In genomic region chr13:46135411-46135810, GRCm38 (mm10) we compare ENCODE assay signal across 24 mouse cellular contexts.
DNase-seq lines count a peak whose midpoint lies in the region; ATAC-seq and TF ChIP-seq lines count a peak whose summit lies in the region.
"Had no signal": no experiment of that assay in that cellular context is flagged by ENCODE, and none has a peak within 500 bp of the region (broad histone marks: within the 10 kb centered on the region; RNA-seq: fewer than 3 reads in every experiment).

No protein-coding gene starts in this region.

- no peaks in the 10 kb centered on the region for H3K4me1 ChIP-seq in heart, embryonic 12.5 days (replicated peaks)
- H3K4me1 ChIP-seq in liver, adult 2 months (ENCODE audit: control insufficient read depth, insufficient read depth, low read length), result no peaks in the 10 kb centered on the region
- H3K4me1 ChIP-seq: forebrain, embryonic 10.5 days; forebrain, embryonic 13.5 days; heart, embryonic 15.5 days; hindbrain, embryonic 10.5 days; hindbrain, embryonic 13.5 days had no signal

- peak; percentile 76 for DNase-seq in heart, adult 11 months
- peak; percentile 22 to 28 for DNase-seq in kidney, adult 8-10 months
- no peak for DNase-seq in kidney, adult 18-20 months
- peak; percentile 19 for DNase-seq in liver, adult 2 months (ENCODE audit: extremely low read depth, low read depth, low spot score)
- no peak for DNase-seq in liver
- DNase-seq: adrenal gland, adult 8-10 months; adrenal gland, postnatal 25 days; cerebellum, adult 18-20 months; cerebellum, adult 9-10 months; cerebellum, postnatal 14 days; gastrocnemius, postnatal 10 days; gastrocnemius, postnatal 36 days; heart, postnatal 10 days; heart, postnatal 36 days had no signal

- H3K36me3 ChIP-seq in heart, embryonic 12.5 days, result no peaks in the 10 kb centered on the region
- no peaks in the 10 kb centered on the region for H3K36me3 ChIP-seq in liver, adult 2 months (ENCODE audit: control insufficient read depth, insufficient read depth, low read length)
- H3K36me3 ChIP-seq: forebrain, embryonic 10.5 days; heart, embryonic 15.5 days; hindbrain, embryonic 10.5 days; hindbrain, embryonic 13.5 days had no signal

- no peak overlapping the region for H3K4me3 ChIP-seq in heart, embryonic 12.5 days
- no peak overlapping the region for H3K4me3 ChIP-seq in liver, adult 2 months (ENCODE audit: insufficient read depth, low read depth, low read length)
- H3K4me3 ChIP-seq: forebrain, embryonic 10.5 days; forebrain, embryonic 13.5 days; heart, embryonic 15.5 days; hindbrain, embryonic 10.5 days; hindbrain, embryonic 13.5 days had no signal

- H3K9ac ChIP-seq in heart, embryonic 12.5 days, result no peak overlapping the region
- H3K9ac ChIP-seq in liver, adult 2 months (ENCODE audit: low read depth, low read length), result no peak overlapping the region
- H3K9ac ChIP-seq: forebrain, embryonic 13.5 days; heart, embryonic 15.5 days; hindbrain, embryonic 13.5 days had no signal

- no peaks in the 10 kb centered on the region for H3K79me2 ChIP-seq in liver, adult 2 months (ENCODE audit: control insufficient read depth, insufficient read depth, low read length)

- no peak overlapping the region for H3K27ac ChIP-seq in heart, embryonic 12.5 days (ENCODE audit: poor library complexity, severe bottlenecking)
- H3K27ac ChIP-seq in liver, adult 2 months (replicated peaks; ENCODE audit: insufficient read depth, low read depth, low read length), result no peak overlapping the region
- H3K27ac ChIP-seq: forebrain, embryonic 10.5 days; forebrain, embryonic 13.5 days; heart, embryonic 15.5 days; hindbrain, embryonic 10.5 days; hindbrain, embryonic 13.5 days had no signal

- no peak for ATAC-seq in heart, embryonic 12.5 days (ENCODE audit: insufficient number of reproducible peaks, low FRiP score)
- ATAC-seq: activated CD4-positive, CD25-positive, alpha-beta regulatory T cell, adult 4 months; forebrain, embryonic 13.5 days; forebrain, embryonic 16.5 days; hindbrain, embryonic 16.5 days had no signal

- H3K4me2 ChIP-seq in heart, embryonic 12.5 days, result no peak overlapping the region
- H3K4me2 ChIP-seq: forebrain, embryonic 13.5 days; heart, embryonic 11.5 days; heart, embryonic 15.5 days; hindbrain, embryonic 13.5 days had no signal

- H3K27me3 ChIP-seq in heart, embryonic 12.5 days (replicated peaks), result no peaks in the 10 kb centered on the region; the same call in 1 of the 2 replicates
- H3K27me3 ChIP-seq in liver, adult 2 months (ENCODE audit: control insufficient read depth, insufficient read depth, low read length), result no peaks in the 10 kb centered on the region
- H3K27me3 ChIP-seq: forebrain, embryonic 13.5 days; heart, embryonic 15.5 days; hindbrain, embryonic 13.5 days had no signal

- TF ChIP-seq POLR2A in liver, adult 2 months (IDR thresholded peaks at IDR 0.05; ENCODE audit: extremely low read depth, insufficient read depth, low read length), result no peak

- no peak for TF ChIP-seq CTCF in liver, adult 2 months (IDR thresholded peaks at IDR 0.05; ENCODE audit: low read depth, low read length)

- 71% methylated on average over 8 of the region's 8 CpGs for WGBS in heart, embryonic 12.5 days
- 82% methylated on average over 8 of the region's 8 CpGs for WGBS in liver, adult 2 months

- H3K9me3 ChIP-seq in heart, embryonic 12.5 days (replicated peaks), result no peaks in the 10 kb centered on the region
- H3K9me3 ChIP-seq: forebrain, embryonic 10.5 days; forebrain, embryonic 13.5 days; heart, embryonic 15.5 days; hindbrain, embryonic 10.5 days; hindbrain, embryonic 13.5 days had no signal

Comparison
In these comparisons a context has a peak if more than half of its experiments do, and no peak if none do; other contexts are left out.
1. DNase-seq: peak in heart, adult 11 months (single experiment), kidney, adult 8-10 months (2 of 2) and liver, adult 2 months (single experiment); none in kidney, adult 18-20 months (single experiment) and liver (single experiment).